Mouse (Mus musculus) lung, adult 2 months (tissue): ENCODE measurements around the gene Dnajc11. TPM values are rescaled to one million over a fixed set of nuclear protein-coding genes. Genes with fewer than 3 reads are reported as not detected.
A peak's percentile ranks its signal among the peaks of the same experiment; 100 is the strongest.

Experiments used
- DNase-seq: peaks from one replicate; pipeline ENCODE4 v3.0.0; 2022
- H3K4me1 ChIP-seq: fragments of 200-500 bp; 2 replicates; pipeline ENCODE4 v1.6.1; 2011; ENCODE audit warnings: low read length; ENCODE audit not compliant: control insufficient read depth, insufficient read depth
- H3K4me3 ChIP-seq: fragments of 200-500 bp; replicated peaks from 2 replicates; pipeline ENCODE3; 2011; ENCODE audit warnings: low read depth, mild to moderate bottlenecking, control low read depth, low read length; ENCODE audit errors: extremely low read depth
- CTCF ChIP-seq: fragments of 200-500 bp; IDR thresholded peaks from 2 replicates; pipeline ENCODE4 v1.5.1; 2011; ENCODE audit warnings: mild to moderate bottlenecking, low read length, control low read depth; ENCODE audit not compliant: insufficient read depth
- POLR2A ChIP-seq: fragments of 200-500 bp; IDR thresholded peaks from 2 replicates; pipeline ENCODE4 v1.6.1; 2011; ENCODE audit warnings: low read depth, mild to moderate bottlenecking, control low read depth, low read length, borderline replicate concordance; ENCODE audit errors: extremely low read depth
- WGBS: fragments of 180-500 bp; shearing (Covaris S2); methylation state at CpG from one replicate; pipeline ENCODE4 v1.1.7; 2018; 5-methylcytosine and 5-hydroxymethylcytosine counted together
- polyA plus RNA-seq: library from polyadenylated mRNA; depleted of rRNA; stranded (reverse); fragments of >200 nt; gene quantifications from 2 replicates; pipeline ENCODE4 v1.2.3, GENCODE M21; 2012; rRNA removed

Dnajc11 gene
- 30.8 and 45.8 TPM in 2 replicates for polyA plus RNA-seq

DNA sequence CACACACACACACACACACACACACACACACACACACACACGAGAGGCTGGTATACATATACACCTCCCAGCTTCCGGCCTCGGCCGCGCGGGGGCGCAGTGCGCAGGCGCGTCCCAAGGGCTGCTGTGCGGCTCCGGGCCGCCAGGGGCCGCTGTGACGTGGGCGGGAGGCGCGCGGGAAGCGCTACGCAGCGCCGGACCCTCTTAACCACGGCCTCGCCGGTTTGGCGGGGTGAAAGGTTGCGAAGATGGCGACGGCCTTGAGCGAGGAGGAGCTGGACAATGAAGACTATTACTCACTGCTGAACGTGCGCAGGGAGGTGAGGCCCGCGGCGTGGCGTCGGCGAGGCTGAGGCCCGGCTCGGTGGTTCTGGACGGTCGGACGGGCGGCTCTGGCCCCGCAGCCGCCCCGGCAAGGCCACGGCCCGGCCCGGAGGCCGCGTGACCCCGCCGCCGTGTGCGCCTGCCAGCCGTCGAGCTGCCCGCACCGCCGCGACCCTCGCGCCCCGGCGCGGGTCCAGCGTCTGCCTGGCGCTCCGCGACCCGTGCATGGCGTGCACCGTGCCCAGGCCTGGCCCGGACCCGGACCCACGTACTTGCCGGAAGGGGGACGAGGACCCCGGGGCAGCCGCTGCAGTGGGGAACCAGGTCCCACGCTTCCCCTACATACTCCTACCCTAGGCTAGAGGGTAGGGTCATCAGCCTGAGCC lies at the start of gene Dnajc11:
Gene Dnajc11 (plus strand): TSS at position 187 of the 710 bp plus-strand sequence.
- 1% methylated on average over 83 of the region's 83 CpGs for WGBS
- TF ChIP-seq CTCF (peak; percentile 64), POLR2A (peak; percentile 74; the same call in 1 of the 2 replicates)

DNA sequence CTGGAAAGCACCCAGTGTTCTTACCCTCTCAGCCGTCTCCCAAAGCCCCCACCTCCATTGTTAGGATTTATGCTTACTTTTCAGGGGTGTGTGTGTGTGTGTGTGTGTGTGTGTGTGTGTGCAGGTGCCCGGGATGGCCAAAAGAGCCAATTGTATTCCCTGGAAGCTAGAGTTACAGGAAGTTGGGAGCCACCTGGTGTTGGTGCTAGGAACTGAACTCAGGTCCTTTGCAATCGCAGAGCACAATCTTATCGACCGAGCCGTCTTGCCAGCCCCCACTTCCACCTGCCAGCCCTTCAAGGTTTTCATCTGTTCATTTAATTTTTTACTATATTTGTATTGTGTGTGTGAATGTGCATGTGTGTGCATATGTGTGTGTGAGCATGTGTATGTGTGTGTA lies 40.2 kb upstream of the Dnajc11 start:
- Histone ChIP-seq H3K4me1 (no peaks in the 10 kb centered on the region), H3K4me3 (no peak overlapping the region)
- 65% methylated on average over 6 of the region's 6 CpGs for WGBS
- TF ChIP-seq CTCF (0 out of 2 replicates have a peak, but pooled peaks have one; percentile 9), POLR2A (no peak)
- DNase-seq = no peak

More for the DNA sequence above, at the start of gene Dnajc11:
- 0 out of 2 replicates have a peak, but pooled peaks cover 5% of the 10 kb centered on the region for H3K4me1 ChIP-seq
- peak; percentile 91 for DNase-seq
- H3K4me3 ChIP-seq = peak within 1 kb of the TSS; percentile 96

DNA sequence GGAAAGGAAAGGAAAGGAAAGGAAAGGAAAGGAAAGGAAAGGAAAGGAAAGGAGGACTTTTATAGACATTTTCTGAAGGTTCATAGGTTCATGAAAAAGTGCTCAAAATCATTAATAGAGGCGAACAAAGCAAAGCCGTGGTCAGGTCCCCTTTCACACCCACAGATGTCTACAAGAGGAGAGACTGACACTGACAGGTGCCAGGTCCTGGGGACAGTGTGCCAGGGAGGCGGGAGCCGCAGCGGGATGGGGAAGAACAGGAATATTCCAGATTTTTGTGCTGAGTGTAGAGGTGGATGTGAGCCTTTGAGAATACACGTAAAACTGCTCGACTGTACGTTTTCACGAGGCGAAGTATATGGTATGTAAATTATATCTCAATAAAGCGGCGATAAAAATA lies 38.6 kb upstream of the Dnajc11 start:
- Histone ChIP-seq H3K4me1 (no peaks in the 10 kb centered on the region), H3K4me3 (no peak overlapping the region)
- WGBS = 86% methylated on average over 12 of the region's 12 CpGs
- no peak for TF ChIP-seq POLR2A
- no peak for TF ChIP-seq CTCF
- no peak for DNase-seq

DNA sequence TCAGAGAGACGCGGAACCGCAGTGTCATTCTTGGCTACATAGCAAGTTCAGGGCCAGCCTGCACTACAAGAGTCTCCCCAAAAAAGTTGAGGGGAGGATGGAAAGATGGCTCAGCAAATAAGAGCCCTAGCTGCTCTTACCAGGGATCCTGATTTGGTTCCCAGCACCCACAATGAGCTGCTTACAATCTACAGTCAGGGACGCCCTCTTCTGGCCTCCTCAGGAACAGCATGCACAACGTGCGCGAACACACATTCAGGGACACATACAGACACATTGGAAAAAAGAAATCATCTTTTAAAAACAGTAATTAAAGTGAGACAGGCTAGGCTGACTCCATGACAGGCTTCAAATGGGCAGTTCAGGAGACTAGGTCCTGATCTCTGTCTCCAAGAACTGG lies 37.9 kb upstream of the Dnajc11 start:
- Histone ChIP-seq H3K4me1 (no peaks in the 10 kb centered on the region), H3K4me3 (no peak overlapping the region)
- WGBS = 83% methylated on average over 7 of the region's 7 CpGs
- TF ChIP-seq CTCF = no peak
- TF ChIP-seq POLR2A = no peak
- no peak for DNase-seq

DNA sequence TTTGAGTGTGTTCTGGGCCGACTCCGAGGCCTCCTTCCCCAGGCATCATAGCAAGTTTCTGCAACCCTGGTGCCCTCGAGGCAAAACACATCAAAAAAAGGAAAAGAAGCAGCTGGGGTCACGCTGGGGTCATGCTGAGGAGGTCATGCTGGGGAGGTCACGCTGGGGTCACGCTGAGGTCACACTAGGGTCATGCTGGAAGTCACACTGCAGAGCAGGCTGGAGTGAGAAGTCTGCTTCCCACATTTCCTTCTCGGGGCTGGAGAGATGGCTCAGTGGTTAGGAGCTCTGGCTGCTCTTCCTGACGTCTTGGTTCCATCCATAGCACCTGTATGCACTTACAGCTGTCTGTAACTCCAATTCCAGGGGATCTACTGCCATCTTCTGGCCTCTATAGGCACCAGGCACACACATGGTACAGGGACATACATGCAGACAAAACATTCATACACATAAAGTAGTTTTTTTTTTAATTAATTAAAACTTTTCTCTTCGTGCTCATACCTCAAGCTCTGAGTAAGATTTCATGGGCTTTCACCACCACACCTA lies 36.3 kb upstream of the Dnajc11 start:
- 73% methylated on average over 9 of the region's 9 CpGs for WGBS
- no peak for DNase-seq
- TF ChIP-seq CTCF = no peak
- TF ChIP-seq POLR2A = no peak
- H3K4me1 ChIP-seq = peaks cover 3% of the 10 kb centered on the region; the same call in 1 of the 2 replicates
- H3K4me3 ChIP-seq = no peak overlapping the region

DNA sequence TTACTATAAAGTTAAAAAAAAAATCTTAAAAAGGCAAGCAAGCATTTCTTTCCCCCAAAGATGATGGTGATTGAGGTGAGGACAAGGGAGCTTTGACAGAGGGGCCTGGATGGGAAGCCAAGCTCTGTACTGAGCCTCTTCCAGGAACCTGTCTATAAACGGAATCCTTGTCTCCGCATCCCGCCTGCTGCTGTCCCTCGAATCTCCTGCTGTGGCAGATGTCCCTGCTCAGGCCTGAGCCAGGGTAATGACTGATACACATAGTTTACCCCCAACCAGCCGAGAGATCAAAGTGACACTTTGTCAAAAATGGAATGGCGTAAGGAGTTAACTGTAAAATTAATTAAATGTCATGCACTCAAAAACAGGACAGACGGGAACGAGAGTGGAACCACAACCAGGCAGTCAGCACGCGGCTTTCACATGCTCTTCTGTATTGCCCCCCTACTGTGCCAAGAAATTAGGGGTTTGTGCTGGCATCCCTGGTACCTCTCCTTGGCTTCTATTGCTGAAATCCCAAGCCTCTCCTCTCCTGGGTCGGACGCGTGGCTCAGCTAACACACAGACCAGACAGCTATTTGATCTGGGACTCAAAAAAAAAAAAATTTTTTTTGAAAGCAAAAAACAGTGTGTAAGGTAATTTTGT lies 34.8 kb upstream of the Dnajc11 start:
- TF ChIP-seq POLR2A = no peak
- TF ChIP-seq CTCF = no peak
- WGBS = 46% methylated on average over 13 of the region's 13 CpGs
- Histone ChIP-seq H3K4me3 (no peak overlapping the region), H3K4me1 (peaks cover 10% of the 10 kb centered on the region)
- DNase-seq = no peak

DNA sequence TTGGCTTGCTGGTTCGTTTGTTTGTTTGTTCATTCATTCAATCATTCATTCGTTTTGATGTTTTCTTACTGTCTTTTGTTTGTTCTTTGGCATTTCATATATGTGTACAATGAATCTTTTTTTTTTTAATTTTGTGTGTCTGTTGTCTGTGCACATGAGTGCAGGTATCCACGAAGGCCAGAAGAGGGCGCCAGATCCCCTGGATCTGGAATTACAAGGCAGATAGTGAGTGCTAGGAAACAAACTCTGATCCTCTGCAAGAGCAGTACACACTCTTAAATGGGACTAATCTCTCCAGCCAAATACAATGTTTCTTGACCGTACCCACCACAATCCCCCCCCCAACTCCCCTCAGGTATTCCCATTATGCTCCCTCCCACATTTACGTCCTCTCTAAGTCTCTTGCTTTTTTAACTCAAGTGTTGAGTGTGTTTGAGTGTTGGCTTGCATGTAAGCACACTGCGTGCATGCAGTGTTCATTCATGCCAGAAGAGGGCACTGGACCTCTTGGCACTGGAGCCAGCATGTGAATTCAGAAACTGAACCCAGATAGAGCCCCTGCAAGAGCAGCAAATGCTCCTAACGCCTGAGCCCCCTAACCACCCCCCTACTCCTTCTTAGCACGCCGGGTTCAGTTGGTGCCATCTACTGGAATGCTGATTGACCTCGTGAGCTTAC lies 33.6 kb upstream of the Dnajc11 start:
- DNase-seq = no peak
- H3K4me1 ChIP-seq = peaks cover 14% of the 10 kb centered on the region
- peak; percentile 56 for TF ChIP-seq CTCF
- no peak for TF ChIP-seq POLR2A
- 69% methylated on average over 11 of the region's 11 CpGs for WGBS
- no peak overlapping the region for H3K4me3 ChIP-seq

DNA sequence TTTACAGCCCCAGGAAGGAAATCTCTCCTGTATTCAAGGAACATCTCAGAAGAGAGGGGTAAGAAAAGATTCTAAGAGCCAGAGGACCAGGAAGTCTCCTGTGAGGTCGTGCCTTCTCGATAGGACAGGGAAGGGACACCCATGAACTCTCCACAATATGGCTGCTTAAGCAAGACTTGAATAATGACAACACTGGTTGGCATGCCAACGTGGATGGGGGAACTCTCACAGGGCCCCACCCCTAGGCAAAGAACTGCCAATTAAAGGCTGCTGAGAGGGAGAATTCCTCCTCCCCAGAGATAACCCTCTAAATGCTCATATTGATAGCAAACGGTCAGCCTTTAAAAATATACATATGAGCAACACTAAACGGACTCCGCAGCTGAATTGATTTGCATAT lies 32.8 kb upstream of the Dnajc11 start:
- TF ChIP-seq POLR2A = no peak
- no peak for TF ChIP-seq CTCF
- H3K4me1 ChIP-seq = peaks cover 14% of the 10 kb centered on the region
- WGBS = 69% methylated on average over 6 of the region's 6 CpGs
- no peak for DNase-seq
- no peak overlapping the region for H3K4me3 ChIP-seq

DNA sequence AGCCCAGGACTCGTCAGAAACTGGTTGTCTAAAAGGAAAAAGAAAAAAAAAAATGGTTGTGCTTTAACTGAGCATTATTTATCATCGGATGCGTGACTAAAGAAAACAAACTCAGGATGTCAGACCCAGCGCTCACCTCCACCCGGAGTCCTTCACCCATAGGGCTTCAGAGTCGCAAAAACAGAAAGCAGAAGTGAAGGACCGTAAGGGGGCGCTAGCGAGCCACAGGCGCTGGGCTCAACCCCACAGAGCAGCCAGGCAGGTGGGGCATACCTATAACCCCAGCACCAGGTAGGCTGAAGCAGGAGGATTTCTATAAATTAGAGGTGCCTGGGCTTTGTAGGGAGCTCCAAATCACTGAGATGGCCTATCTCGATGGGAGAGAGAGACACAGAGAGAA lies 32.1 kb upstream of the Dnajc11 start:
- peak; percentile 30; the same call in 1 of the 2 replicates for TF ChIP-seq CTCF
- no peak for TF ChIP-seq POLR2A
- H3K4me1 ChIP-seq = peaks cover 14% of the 10 kb centered on the region
- DNase-seq = no peak
- no peak overlapping the region for H3K4me3 ChIP-seq
- WGBS = 47% methylated on average over 11 of the region's 11 CpGs
